28 mouse cellular contexts compared by ENCODE assay signal in the genomic region with DNA sequence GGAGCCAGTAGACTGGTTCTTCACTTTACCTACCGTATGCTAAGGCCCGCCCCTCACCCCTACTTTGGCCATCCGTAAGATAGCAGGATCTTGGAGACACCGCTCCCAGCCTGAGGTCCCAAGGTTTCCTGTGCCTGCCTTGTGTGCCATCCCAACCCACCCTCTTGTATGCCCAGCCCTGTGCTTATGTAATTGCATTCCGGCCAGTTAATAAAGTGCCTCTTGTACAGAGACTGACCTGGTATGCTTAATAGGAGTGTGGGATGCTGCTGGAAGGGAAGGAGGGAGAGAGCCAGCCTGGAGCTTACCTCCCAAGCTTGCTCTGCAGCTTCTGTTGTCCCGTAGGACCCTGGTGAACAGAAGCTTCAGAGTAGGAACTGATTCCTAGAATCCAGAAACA. TPM values are rescaled to one million over a fixed set of nuclear protein-coding genes. Genes with fewer than 3 reads are reported as not detected.
DNase-seq lines count a peak whose midpoint lies in the region; ATAC-seq lines count a peak whose summit lies in the region.
"Had no signal": no experiment of that assay in that cellular context is flagged by ENCODE, and none has a peak within 500 bp of the region (broad histone marks: within the 10 kb centered on the region; RNA-seq: fewer than 3 reads in every experiment).

No protein-coding gene starts in this region.

- no peak for ATAC-seq in limb, embryonic 12.5 days (ENCODE audit: insufficient number of reproducible peaks, insufficient read depth, low FRiP score, low TSS enrichment, low read depth)
- ATAC-seq in megakaryocyte progenitor cell, adult 5-6 weeks (replicated peaks; ENCODE audit: poor library complexity), result no peak
- ATAC-seq: CD4-positive, CD25-positive, alpha-beta regulatory T cell, adult 4 months; forebrain, embryonic 15.5 days; hindbrain, embryonic 16.5 days had no signal

- H3K4me1 ChIP-seq in limb, embryonic 12.5 days (replicated peaks), result peaks cover 10% of the 10 kb centered on the region
- H3K4me1 ChIP-seq in limb, embryonic 10.5 days, result peaks cover 11% of the 10 kb centered on the region
- H3K4me1 ChIP-seq: forebrain, embryonic 15.5 days had no signal

- H3K9me3 ChIP-seq in limb, embryonic 12.5 days, result no peaks in the 10 kb centered on the region
- no peaks in the 10 kb centered on the region for H3K9me3 ChIP-seq in limb, embryonic 10.5 days (replicated peaks)
- H3K9me3 ChIP-seq: forebrain, embryonic 10.5 days; forebrain, embryonic 15.5 days; liver, embryonic 15.5 days had no signal

- peaks cover 7% of the 10 kb centered on the region for H3K27me3 ChIP-seq in limb, embryonic 12.5 days
- no peaks in the 10 kb centered on the region for H3K27me3 ChIP-seq in limb, embryonic 10.5 days (ENCODE audit: low read depth, poor library complexity, severe bottlenecking)
- H3K27me3 ChIP-seq: forebrain, embryonic 15.5 days had no signal

- WGBS in limb, embryonic 12.5 days, result 87% methylated on average over 6 of the region's 6 CpGs
- 94% methylated on average over 6 of the region's 6 CpGs for WGBS in limb, embryonic 10.5 days

- no peak overlapping the region for H3K4me2 ChIP-seq in limb, embryonic 12.5 days
- H3K4me2 ChIP-seq: forebrain, embryonic 15.5 days; liver, embryonic 15.5 days had no signal

- DNase-seq in limb, embryonic 10.5 days (ENCODE audit: low spot score), result no peak
- DNase-seq in lung, adult 18-20 months, result peak; percentile 70 to 81
- peak; percentile 50 for DNase-seq in lung, postnatal 10 days
- no peak for DNase-seq in neural tube, embryonic 10.5 days (ENCODE audit: extremely low spot score, low spot score)
- DNase-seq in spleen, postnatal 10 days (ENCODE audit: low spot score in 2 of 2), result no peak
- DNase-seq: adrenal gland, postnatal 25 days; cerebellum, adult 11-12 months; cerebellum, adult 9-11 months; gastrocnemius, postnatal 10 days; kidney, adult 8-10 months; layer of hippocampus, adult 9-11 months; midbrain, embryonic 14.5 days; right cerebral cortex, postnatal 25 days; thymus, adult 18-20 months; thymus, postnatal 36 days had no signal

- no peak overlapping the region for H3K9ac ChIP-seq in limb, embryonic 12.5 days (replicated peaks)
- H3K9ac ChIP-seq: forebrain, embryonic 15.5 days; liver, embryonic 15.5 days had no signal

- H3K4me3 ChIP-seq in limb, embryonic 12.5 days (replicated peaks), result no peak overlapping the region
- H3K4me3 ChIP-seq in limb, embryonic 10.5 days, result no peak overlapping the region
- H3K4me3 ChIP-seq: forebrain, embryonic 10.5 days; forebrain, embryonic 15.5 days; liver, embryonic 15.5 days had no signal

- H3K36me3 ChIP-seq in limb, embryonic 12.5 days, result peaks cover 53% of the 10 kb centered on the region
- peaks cover 54% of the 10 kb centered on the region for H3K36me3 ChIP-seq in limb, embryonic 10.5 days
- H3K36me3 ChIP-seq: liver, embryonic 15.5 days had no signal

- H3K27ac ChIP-seq in limb, embryonic 12.5 days, result 0 out of 2 replicates have a peak overlapping the region, but pooled peaks have one; percentile 17
- H3K27ac ChIP-seq in limb, embryonic 10.5 days, result no peak overlapping the region
- H3K27ac ChIP-seq: forebrain, embryonic 10.5 days; forebrain, embryonic 15.5 days; kidney, postnatal 0 days; liver, embryonic 15.5 days; macrophage; stomach, postnatal 0 days had no signal

RNA-seq across cellular contexts. Expression of gene Ilf3, which starts 12.9 kb away (rescaled TPM):
- polyA plus RNA-seq in limb, embryonic 12.5 days (2016; fragmentation: Nextera tagmentation; extraction: Ambion mirVana), result 312 and 313 TPM in 2 replicates
- 320 and 362 TPM in 2 replicates for polyA plus RNA-seq in limb, embryonic 10.5 days (2016; fragmentation: Nextera tagmentation; extraction: Ambion mirVana)
- 55.7 and 56.9 TPM in 2 replicates for total RNA-seq in megakaryocyte progenitor cell, adult 5-6 weeks (2015)
- total RNA-seq in megakaryocyte progenitor cell, adult 5-6 weeks (2017), result 97.5 and 100 TPM in 2 replicates

RNA-seq across cellular contexts. Expression of gene Slc44a2, which starts 34.3 kb away (rescaled TPM):
- polyA plus RNA-seq in limb, embryonic 12.5 days (2016; fragmentation: Nextera tagmentation; extraction: Ambion mirVana), result 103 and 110 TPM in 2 replicates
- polyA plus RNA-seq in limb, embryonic 10.5 days (2016; fragmentation: Nextera tagmentation; extraction: Ambion mirVana), result 68.5 and 81.1 TPM in 2 replicates
- total RNA-seq in megakaryocyte progenitor cell, adult 5-6 weeks (2015), result 80.9 and 85.5 TPM in 2 replicates
- total RNA-seq in megakaryocyte progenitor cell, adult 5-6 weeks (2017), result 66.8 and 68.2 TPM in 2 replicates

RNA-seq across cellular contexts. Expression of gene Ap1m2, which starts 42.7 kb away (rescaled TPM):
- 9.0 and 9.5 TPM in 2 replicates for polyA plus RNA-seq in limb, embryonic 12.5 days (2016; fragmentation: Nextera tagmentation; extraction: Ambion mirVana)
- polyA plus RNA-seq in limb, embryonic 10.5 days (2016; fragmentation: Nextera tagmentation; extraction: Ambion mirVana), result 7.8 and 8.6 TPM in 2 replicates
- total RNA-seq in megakaryocyte progenitor cell, adult 5-6 weeks (2015), result 0.32 and 0.57 TPM in 2 replicates
- 0.44 and 2.8 TPM in 2 replicates for total RNA-seq in megakaryocyte progenitor cell, adult 5-6 weeks (2017)
- total RNA-seq: adrenal gland, adult 18-20 months; adrenal gland, postnatal 25 days; gastrocnemius, postnatal 10 days; heart, adult 8-10 months; heart, postnatal 25 days had no signal
- polyA plus RNA-seq: macrophage had no signal

RNA-seq across cellular contexts. Expression of gene Qtrt1, which starts 56.8 kb away (rescaled TPM):
- 46.4 and 48.4 TPM in 2 replicates for polyA plus RNA-seq in limb, embryonic 12.5 days (2016; fragmentation: Nextera tagmentation; extraction: Ambion mirVana)
- polyA plus RNA-seq in limb, embryonic 10.5 days (2016; fragmentation: Nextera tagmentation; extraction: Ambion mirVana), result 66.2 and 79.0 TPM in 2 replicates
- 34.0 and 37.9 TPM in 2 replicates for total RNA-seq in megakaryocyte progenitor cell, adult 5-6 weeks (2015)
- total RNA-seq in megakaryocyte progenitor cell, adult 5-6 weeks (2017), result 16.0 and 27.9 TPM in 2 replicates

Comparison
In these comparisons a context has a peak if more than half of its experiments do, and no peak if none do; other contexts are left out.
1. DNase-seq: peak in lung, adult 18-20 months (2 of 2) and lung, postnatal 10 days (single experiment); none in limb, embryonic 10.5 days (single experiment), neural tube, embryonic 10.5 days (single experiment) and spleen, postnatal 10 days (0 of 2).